Mouse (Mus musculus): ENCODE data around the gene Tbcel.

The Tbcel gene

GRCm38 (mm10) chr9:42507709-42508108 lies at the start of gene Tbcel:
Tbcel (minus strand) TSS chr9:42507809.
- DNase-seq = no peak

GRCm38 (mm10) chr9:42555186-42555585 lies 47.6 kb upstream of the Tbcel start:
- no peak for DNase-seq

GRCm38 (mm10) chr9:42550116-42550515 lies 42.5 kb upstream of the Tbcel start:
- DNase-seq = peak; percentile 77

- DNase-seq = no peak
Measured at GRCm38 (mm10) chr9:42548981-42549380, 41.4 kb upstream of the Tbcel start.

GRCm38 (mm10) chr9:42544521-42544920 lies 36.9 kb upstream of the Tbcel start:
- no peak for DNase-seq

- no peak for DNase-seq
Measured at GRCm38 (mm10) chr9:42533491-42533890, 25.9 kb upstream of the Tbcel start.

GRCm38 (mm10) chr9:42533041-42533440 lies 25.4 kb upstream of the Tbcel start:
- DNase-seq = no peak

GRCm38 (mm10) chr9:42531951-42532350 lies 24.3 kb upstream of the Tbcel start:
- no peak for DNase-seq

GRCm38 (mm10) chr9:42530221-42531152 lies 22.9 kb upstream of the Tbcel start:
- DNase-seq = peak; percentile 17

GRCm38 (mm10) chr9:42520587-42521084 lies 13.0 kb upstream of the Tbcel start:
- peak; percentile 56 for DNase-seq

- no peak for DNase-seq
Measured at GRCm38 (mm10) chr9:42518163-42518562, 10.6 kb upstream of the Tbcel start.

- no peak for DNase-seq
Measured at GRCm38 (mm10) chr9:42513159-42513558, 5.5 kb upstream of the Tbcel start.

- no peak for DNase-seq
Measured at GRCm38 (mm10) chr9:42512312-42512711, 4.7 kb upstream of the Tbcel start.

- DNase-seq = no peak
Measured at GRCm38 (mm10) chr9:42508235-42508634, 626 bp upstream of the Tbcel start.

- no peak for DNase-seq
Measured at GRCm38 (mm10) chr9:42507022-42507421, 587 bp downstream of the Tbcel start.

GRCm38 (mm10) chr9:42504971-42505510 lies 2.6 kb downstream of the Tbcel start:
- DNase-seq = no peak

- DNase-seq = no peak
Measured at GRCm38 (mm10) chr9:42504559-42504958, 3.0 kb downstream of the Tbcel start.

GRCm38 (mm10) chr9:42503709-42504108 lies 3.9 kb downstream of the Tbcel start:
- no peak for DNase-seq

- no peak for DNase-seq
Measured at GRCm38 (mm10) chr9:42496296-42496695, 11.3 kb downstream of the Tbcel start.

GRCm38 (mm10) chr9:42491780-42492179 lies 15.8 kb downstream of the Tbcel start:
- no peak for DNase-seq

GRCm38 (mm10) chr9:42490589-42491382 lies 16.8 kb downstream of the Tbcel start:
- peak; percentile 46 for DNase-seq

GRCm38 (mm10) chr9:42488071-42488470 lies 19.5 kb downstream of the Tbcel start:
- no peak for DNase-seq

GRCm38 (mm10) chr9:42486913-42487312 lies 20.7 kb downstream of the Tbcel start:
- DNase-seq = no peak

Data from cerebellum, adult 9-10 months (tissue).